Mouse (Mus musculus) lung, adult 2 months (tissue): ENCODE results near the gene Crat. TPM values are rescaled to one million over a fixed set of nuclear protein-coding genes. Genes with fewer than 3 reads are reported as not detected.
A peak's percentile ranks its signal among the peaks of the same experiment; 100 is the strongest.

Experiments
- DNase-seq: peaks from one replicate; pipeline ENCODE4 v3.0.0; 2022
- H3K4me1 ChIP-seq: fragments of 200-500 bp; 2 replicates; pipeline ENCODE4 v1.6.1; 2011; ENCODE audit warnings: low read length; ENCODE audit not compliant: control insufficient read depth, insufficient read depth
- H3K4me3 ChIP-seq: fragments of 200-500 bp; replicated peaks from 2 replicates; pipeline ENCODE3; 2011; ENCODE audit warnings: low read depth, mild to moderate bottlenecking, control low read depth, low read length; ENCODE audit errors: extremely low read depth
- CTCF ChIP-seq: fragments of 200-500 bp; IDR thresholded peaks from 2 replicates; pipeline ENCODE4 v1.5.1; 2011; ENCODE audit warnings: mild to moderate bottlenecking, low read length, control low read depth; ENCODE audit not compliant: insufficient read depth
- POLR2A ChIP-seq: fragments of 200-500 bp; IDR thresholded peaks from 2 replicates; pipeline ENCODE4 v1.6.1; 2011; ENCODE audit warnings: low read depth, mild to moderate bottlenecking, control low read depth, low read length, borderline replicate concordance; ENCODE audit errors: extremely low read depth
- WGBS: fragments of 180-500 bp; shearing (Covaris S2); methylation state at CpG from one replicate; pipeline ENCODE4 v1.1.7; 2018; 5-methylcytosine and 5-hydroxymethylcytosine counted together
- polyA plus RNA-seq: library from polyadenylated mRNA; depleted of rRNA; stranded (reverse); fragments of >200 nt; gene quantifications from 2 replicates; pipeline ENCODE4 v1.2.3, GENCODE M21; 2012

Gene Crat
- polyA plus RNA-seq, 1 experiment, result 103 TPM

DNA sequence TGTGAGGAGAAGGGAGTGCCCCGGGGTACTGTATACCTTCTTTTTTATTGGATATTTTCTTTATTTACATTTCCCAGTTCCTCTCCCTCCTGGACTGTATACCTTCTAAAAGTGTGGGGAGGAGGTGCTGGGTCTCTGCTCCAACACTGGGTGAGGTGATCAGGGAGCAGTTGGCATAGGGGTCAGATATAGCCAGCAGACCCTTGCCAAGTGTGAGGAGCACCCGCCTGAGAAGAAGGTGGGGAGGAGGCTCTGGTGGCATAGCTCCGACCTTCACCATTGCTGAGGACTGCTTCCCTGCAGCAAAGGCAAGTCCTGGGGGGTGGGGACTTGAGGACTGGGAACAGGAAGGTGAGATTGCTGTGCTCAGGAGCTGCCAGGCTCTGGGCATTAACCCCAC lies 35.9 kb upstream of the Crat start:
- no peak for TF ChIP-seq POLR2A
- TF ChIP-seq CTCF, result no peak
- no peak overlapping the region for H3K4me3 ChIP-seq
- no peak for DNase-seq
- WGBS, result 56% methylated on average over 3 of the region's 3 CpGs
- peaks cover 14% of the 10 kb centered on the region for H3K4me1 ChIP-seq

DNA sequence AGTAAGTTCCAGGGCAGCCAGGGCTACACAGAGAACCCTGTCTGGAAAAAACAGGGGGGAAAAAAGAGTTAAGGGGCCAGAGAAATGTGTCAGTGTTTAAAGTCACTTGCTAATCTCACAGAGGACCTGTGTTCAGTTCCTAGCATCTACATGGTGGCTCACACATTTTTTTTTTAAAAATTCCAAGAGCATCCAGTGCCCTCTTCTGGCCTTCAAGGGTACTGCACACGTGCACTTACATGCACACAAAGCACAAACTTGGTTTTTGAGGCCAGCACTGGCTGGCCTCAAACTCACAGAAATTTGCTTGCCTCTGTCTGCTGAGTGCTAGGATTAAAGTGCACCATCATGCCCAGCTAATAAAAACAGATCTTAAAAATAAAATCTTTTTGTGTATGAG lies 34.9 kb upstream of the Crat start:
- no peak overlapping the region for H3K4me3 ChIP-seq
- no peak for DNase-seq
- TF ChIP-seq CTCF, result peak; percentile 22; the same call in 1 of the 2 replicates
- no peak for TF ChIP-seq POLR2A
- 66% methylated on average over 1 of the region's 1 CpGs for WGBS
- peaks cover 20% of the 10 kb centered on the region for H3K4me1 ChIP-seq

DNA sequence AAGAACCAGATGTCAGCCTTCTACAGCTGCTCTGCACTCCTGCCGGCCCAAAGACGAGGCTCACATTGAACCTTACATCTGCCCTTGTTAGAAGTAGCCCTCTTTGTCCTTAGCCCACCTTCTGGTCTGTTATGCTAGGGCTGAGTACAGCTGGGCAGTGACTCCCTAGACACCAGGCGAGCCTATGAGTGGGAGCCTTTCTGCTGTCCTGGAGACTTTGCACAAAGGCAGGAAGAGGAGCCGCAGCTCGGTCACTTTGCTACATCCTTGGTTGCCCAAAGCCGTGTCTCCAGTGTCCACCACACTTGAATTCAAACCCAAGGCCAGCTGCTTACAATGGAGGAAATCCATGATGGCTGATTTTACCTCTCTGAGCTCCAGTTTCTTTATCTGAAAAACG lies 32.8 kb upstream of the Crat start:
- Histone ChIP-seq H3K4me3 (no peak overlapping the region), H3K4me1 (peaks cover 26% of the 10 kb centered on the region)
- no peak for DNase-seq
- 70% methylated on average over 7 of the region's 7 CpGs for WGBS
- TF ChIP-seq POLR2A (no peak), CTCF (no peak)

DNA sequence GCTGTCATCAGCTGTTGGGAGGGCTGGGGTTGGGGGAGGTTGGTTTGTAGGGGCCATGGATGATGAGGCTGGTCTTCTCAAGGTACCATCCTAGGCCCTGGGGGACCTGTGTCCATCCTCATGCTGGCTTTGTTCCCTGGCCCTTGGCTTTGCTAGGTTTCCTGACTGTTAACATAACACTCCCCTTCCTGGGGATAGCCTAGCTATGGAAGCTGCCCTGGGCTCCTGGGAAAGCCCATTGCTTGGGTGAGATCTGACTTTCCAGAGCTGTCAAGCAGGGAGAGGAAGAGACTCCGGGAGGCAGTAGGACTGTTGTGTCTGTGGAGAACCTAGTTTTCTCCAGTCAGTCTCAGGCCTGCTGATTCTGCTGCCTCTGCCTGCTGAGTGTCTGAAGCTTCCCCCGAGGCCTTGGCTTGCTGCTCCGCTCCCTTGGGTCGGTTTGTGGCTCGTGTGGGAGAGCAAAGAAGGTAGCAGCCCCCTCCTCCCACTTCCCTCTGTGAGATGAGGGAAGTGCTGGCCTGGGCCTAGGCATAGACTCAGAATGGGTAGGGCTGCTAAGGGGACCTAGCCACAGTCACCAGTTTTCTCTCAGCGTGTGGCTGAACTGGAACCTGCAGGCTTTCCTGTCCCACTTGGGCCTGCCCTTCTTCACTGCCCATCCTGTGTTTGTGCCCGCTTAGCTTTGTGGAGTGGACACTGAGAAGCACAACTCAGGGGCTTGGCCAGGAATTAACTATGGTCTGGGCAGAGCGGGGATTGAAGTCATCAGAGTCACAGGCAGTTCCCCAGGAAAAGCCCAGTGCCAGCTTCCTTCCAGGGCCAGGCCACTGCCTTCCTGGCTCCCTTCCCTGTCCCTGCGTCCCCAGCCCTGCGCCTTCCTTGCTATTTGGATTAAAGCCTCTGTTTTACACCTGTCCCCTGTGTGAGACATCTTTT lies 31.5 kb upstream of the Crat start:
- WGBS, result 34% methylated on average over 10 of the region's 10 CpGs

DNA sequence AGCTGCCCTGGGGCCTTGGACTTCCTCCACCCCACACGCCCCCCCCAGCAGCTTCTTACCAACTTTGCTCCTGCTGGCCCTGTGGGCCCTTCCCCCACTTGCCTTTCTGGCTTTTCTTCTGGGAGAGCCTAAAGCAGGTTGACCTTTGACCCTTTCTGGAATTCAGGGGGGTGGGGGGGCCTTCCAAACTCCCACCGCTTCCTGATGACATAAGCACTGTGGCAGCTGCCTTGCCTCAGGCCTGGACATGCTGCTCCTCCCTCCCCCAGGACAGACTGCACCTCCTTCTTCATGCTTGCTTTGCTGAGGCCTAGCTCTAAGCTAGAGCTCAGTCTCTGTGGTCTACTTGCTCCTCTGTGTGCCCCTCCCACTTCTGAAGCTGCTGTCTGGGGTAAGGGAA lies 29.7 kb upstream of the Crat start:
- 50% methylated on average over 2 of the region's 2 CpGs for WGBS
- Histone ChIP-seq H3K4me1 (peaks cover 49% of the 10 kb centered on the region), H3K4me3 (no peak overlapping the region)
- TF ChIP-seq POLR2A (no peak), CTCF (no peak)
- no peak for DNase-seq

More for the DNA sequence above, 31.5 kb upstream of the Crat start:
- Histone ChIP-seq H3K4me1 (peaks cover 38% of the 10 kb centered on the region), H3K4me3 (no peak overlapping the region)
- TF ChIP-seq CTCF, result no peak
- peak; percentile 62; the same call in 1 of the 2 replicates for TF ChIP-seq POLR2A
- no peak for DNase-seq

DNA sequence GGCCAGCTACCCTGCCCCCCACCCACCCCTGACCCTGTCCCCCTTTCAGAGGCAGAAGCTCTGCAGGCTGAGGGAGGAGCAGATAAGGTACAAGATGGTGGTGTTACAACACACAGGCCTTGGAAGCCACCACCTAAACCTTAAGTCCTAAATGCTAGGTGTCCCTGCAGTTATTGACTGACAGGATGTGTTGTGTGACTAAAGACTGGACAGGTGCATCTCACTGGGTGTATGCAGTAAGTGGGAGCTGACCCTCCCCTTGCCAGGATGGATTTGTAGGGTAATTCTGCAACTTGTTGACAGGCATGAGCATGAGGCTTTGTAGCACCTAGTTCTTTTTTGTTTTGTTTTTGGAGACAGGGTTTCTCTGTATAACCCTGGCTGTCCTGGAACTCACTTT lies 28.8 kb upstream of the Crat start:
- Histone ChIP-seq H3K4me3 (no peak overlapping the region), H3K4me1 (peaks cover 49% of the 10 kb centered on the region)
- DNase-seq, result no peak
- TF ChIP-seq POLR2A (no peak), CTCF (no peak)

DNA sequence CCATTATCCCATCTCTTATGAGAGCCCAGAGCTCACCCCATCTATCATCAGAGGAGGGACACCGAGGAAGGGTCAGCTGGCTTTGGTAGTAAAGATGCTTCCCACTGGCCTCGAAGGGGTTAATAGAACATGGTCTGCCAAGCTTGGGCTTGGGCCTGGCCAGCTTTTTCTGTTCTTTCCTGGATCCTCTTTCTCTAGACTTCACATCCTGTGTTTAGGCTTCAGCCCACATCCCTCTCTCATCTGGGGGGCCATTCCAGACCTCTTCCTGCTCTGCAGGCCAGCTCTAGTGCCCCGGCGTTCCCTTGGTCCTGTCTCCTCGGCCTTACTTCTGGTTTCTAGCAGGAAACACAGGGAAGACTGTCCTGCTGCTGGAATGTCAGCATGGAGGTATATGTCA lies 28.4 kb upstream of the Crat start:
- WGBS, result 35% methylated on average over 5 of the region's 5 CpGs
- peaks cover 49% of the 10 kb centered on the region for H3K4me1 ChIP-seq
- no peak for TF ChIP-seq POLR2A
- no peak for TF ChIP-seq CTCF
- no peak overlapping the region for H3K4me3 ChIP-seq
- DNase-seq, result no peak

DNA sequence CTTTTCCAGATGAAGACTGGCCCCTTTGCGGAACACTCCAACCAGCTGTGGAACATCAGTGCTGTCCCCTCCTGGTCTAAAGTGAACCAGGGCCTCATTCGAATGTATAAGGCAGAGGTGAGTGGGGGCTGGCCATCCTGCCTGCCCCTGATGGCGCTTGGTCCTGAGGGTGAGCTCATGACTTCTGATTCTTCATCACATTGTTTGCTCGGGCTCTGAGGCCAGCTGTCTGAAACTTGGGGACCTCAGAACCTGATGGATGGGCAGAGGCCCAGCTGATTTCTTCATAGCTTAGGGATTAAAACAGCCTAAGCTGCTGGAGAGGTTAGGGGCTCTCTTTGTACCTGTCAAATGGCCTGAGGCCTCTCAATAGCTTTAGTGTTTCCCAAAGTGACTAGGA lies 27.7 kb upstream of the Crat start:
- Histone ChIP-seq H3K4me1 (peaks cover 47% of the 10 kb centered on the region), H3K4me3 (no peak overlapping the region)
- 31% methylated on average over 4 of the region's 4 CpGs for WGBS
- no peak for DNase-seq
- no peak for TF ChIP-seq POLR2A
- TF ChIP-seq CTCF, result no peak

DNA sequence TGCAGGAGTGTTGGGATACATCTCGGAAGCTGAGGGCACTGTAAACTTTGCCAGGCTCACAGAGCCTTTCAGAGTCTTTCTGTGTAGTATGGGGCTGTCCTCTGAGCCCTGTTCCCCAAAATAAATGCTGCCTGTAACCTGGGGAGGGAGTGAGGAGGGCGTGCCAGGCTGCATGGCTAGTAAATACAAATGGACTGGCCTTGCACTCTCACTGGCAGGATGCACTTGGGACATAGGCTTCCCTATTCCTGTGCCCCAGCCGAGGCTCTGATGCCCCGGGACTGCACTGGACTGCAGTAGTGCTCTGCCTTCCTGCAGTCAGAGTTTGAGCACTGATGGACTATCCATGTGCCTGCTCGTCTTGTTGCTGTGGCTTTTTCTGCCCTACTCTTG lies 26.9 kb upstream of the Crat start:
- WGBS, result 12% methylated on average over 5 of the region's 5 CpGs
- TF ChIP-seq CTCF, result no peak
- TF ChIP-seq POLR2A, result no peak
- no peak for DNase-seq
- H3K4me3 ChIP-seq, result peak overlapping the region; percentile 2
- H3K4me1 ChIP-seq, result peaks cover 42% of the 10 kb centered on the region
